Mouse (Mus musculus) embryonic fibroblast, embryonic 13.5 days (primary cell): ENCODE data around the gene Ect2l. TPM values are rescaled to one million over a fixed set of nuclear protein-coding genes. Genes with fewer than 3 reads are reported as not detected.

Source experiments
- H3K27ac ChIP-seq: 2 replicates; pipeline ENCODE4 v1.5.1; 2012; ENCODE audit warnings: low read length, control low read depth, inconsistent platforms; ENCODE audit not compliant: insufficient read depth
- H3K4me1 ChIP-seq: 2 replicates; pipeline ENCODE4 v1.6.1; 2011; ENCODE audit warnings: low read length; ENCODE audit not compliant: control insufficient read depth, insufficient read depth
- H3K4me3 ChIP-seq: 2 replicates; pipeline ENCODE4 v1.5.1; 2011; ENCODE audit warnings: mild to moderate bottlenecking, control low read depth, low read length; ENCODE audit not compliant: insufficient read depth
- CTCF ChIP-seq: IDR thresholded peaks from 2 replicates; pipeline ENCODE4 v1.5.1; 2011; ENCODE audit warnings: mild to moderate bottlenecking, control low read depth, low read length, moderate library complexity, borderline replicate concordance; ENCODE audit not compliant: insufficient read depth
- POLR2A ChIP-seq: IDR thresholded peaks from 2 replicates; pipeline ENCODE4 v1.6.1; 2011; ENCODE audit warnings: low read depth, mild to moderate bottlenecking, control low read depth, low read length, moderate library complexity
- polyA plus RNA-seq: library from polyadenylated mRNA; stranded (reverse); fragments of >200 nt; gene quantifications from 2 replicates; pipeline ENCODE4 v1.2.4, GENCODE M21; 2011; ENCODE audit warnings: low read depth; ENCODE audit not compliant: missing spikeins, insufficient read length

The Ect2l gene
- polyA plus RNA-seq, 1 experiment = not detected

- no peak overlapping the region for H3K4me3 ChIP-seq
- no peaks in the 10 kb centered on the region for H3K4me1 ChIP-seq
- no peak for TF ChIP-seq CTCF
- TF ChIP-seq POLR2A = no peak
- H3K27ac ChIP-seq = no peak overlapping the region
Observed at GRCm38 (mm10) chr10:18194156-18194555, 16.5 kb downstream of the Ect2l start.

- H3K4me1 ChIP-seq = no peaks in the 10 kb centered on the region
- no peak overlapping the region for H3K4me3 ChIP-seq
- H3K27ac ChIP-seq = no peak overlapping the region
- TF ChIP-seq CTCF (no peak), POLR2A (no peak)
Observed at GRCm38 (mm10) chr10:18193221-18193620, 17.5 kb downstream of the Ect2l start.

- H3K4me1 ChIP-seq = no peaks in the 10 kb centered on the region
- no peak overlapping the region for H3K4me3 ChIP-seq
- no peak overlapping the region for H3K27ac ChIP-seq
- TF ChIP-seq CTCF (no peak), POLR2A (no peak)
Observed at GRCm38 (mm10) chr10:18191706-18192105, 19.0 kb downstream of the Ect2l start.

GRCm38 (mm10) chr10:18189498-18189897 is 21.2 kb downstream of the Ect2l start:
- H3K4me1 ChIP-seq = no peaks in the 10 kb centered on the region
- TF ChIP-seq POLR2A (no peak), CTCF (no peak)
- H3K27ac ChIP-seq = no peak overlapping the region
- no peak overlapping the region for H3K4me3 ChIP-seq

GRCm38 (mm10) chr10:18188564-18188963 is 22.1 kb downstream of the Ect2l start:
- Histone ChIP-seq H3K27ac (no peak overlapping the region), H3K4me1 (no peaks in the 10 kb centered on the region), H3K4me3 (no peak overlapping the region)
- TF ChIP-seq POLR2A = no peak
- no peak for TF ChIP-seq CTCF

GRCm38 (mm10) chr10:18182246-18182645 is 28.4 kb downstream of the Ect2l start:
- H3K27ac ChIP-seq = no peak overlapping the region
- H3K4me3 ChIP-seq = no peak overlapping the region
- no peak for TF ChIP-seq POLR2A
- no peak for TF ChIP-seq CTCF
- no peaks in the 10 kb centered on the region for H3K4me1 ChIP-seq

GRCm38 (mm10) chr10:18177304-18177703 is 33.4 kb downstream of the Ect2l start:
- no peak for TF ChIP-seq CTCF
- no peak for TF ChIP-seq POLR2A
- H3K4me3 ChIP-seq = no peak overlapping the region
- H3K4me1 ChIP-seq = no peaks in the 10 kb centered on the region
- H3K27ac ChIP-seq = no peak overlapping the region

GRCm38 (mm10) chr10:18176722-18177121 is 34.0 kb downstream of the Ect2l start:
- H3K4me1 ChIP-seq = no peaks in the 10 kb centered on the region
- TF ChIP-seq CTCF (no peak), POLR2A (no peak)
- no peak overlapping the region for H3K4me3 ChIP-seq
- H3K27ac ChIP-seq = no peak overlapping the region

- H3K4me3 ChIP-seq = no peak overlapping the region
- H3K27ac ChIP-seq = no peak overlapping the region
- no peaks in the 10 kb centered on the region for H3K4me1 ChIP-seq
- TF ChIP-seq CTCF (no peak), POLR2A (no peak)
Observed at GRCm38 (mm10) chr10:18175087-18175486, 35.6 kb downstream of the Ect2l start.

GRCm38 (mm10) chr10:18162435-18162971 is 48.2 kb downstream of the Ect2l start:
- H3K27ac ChIP-seq = no peak overlapping the region
- no peak overlapping the region for H3K4me3 ChIP-seq
- H3K4me1 ChIP-seq = no peaks in the 10 kb centered on the region
- TF ChIP-seq POLR2A (no peak), CTCF (no peak)

- TF ChIP-seq POLR2A (no peak), CTCF (no peak)
- Histone ChIP-seq H3K27ac (no peak overlapping the region), H3K4me1 (no peaks in the 10 kb centered on the region), H3K4me3 (no peak overlapping the region)
Observed at GRCm38 (mm10) chr10:18147224-18147623, 63.5 kb downstream of the Ect2l start.
